Mouse (Mus musculus): ENCODE measurements at regions not wholly inside any gene's neighbourhood (a gene's known extent, or its start where the extent isn't known, plus 50 kb on each side); places are given as distances from the start of the nearest gene placed in this dataset.

- H3K27ac ChIP-seq: no peak overlapping the region
- DNase-seq (ENCODE audit: low spot score in 2 of 2): no peak
- H3K4me3 ChIP-seq: no peak overlapping the region
- TF ChIP-seq CTCF (conservative IDR thresholded peaks at IDR 0.05): no peak
Measured at GRCm38 (mm10) chr5:43138931-43139486, 94.0 kb upstream of the Cpeb2 start.

- H3K27ac ChIP-seq: no peak overlapping the region
- DNase-seq (ENCODE audit: low spot score in 2 of 2): no peak
Measured at GRCm38 (mm10) chr5:43139813-43140212, 93.2 kb upstream of the Cpeb2 start.

GRCm38 (mm10) chr5:43145939-43146338 lies 87.0 kb upstream of the Cpeb2 start:
- no peak for TF ChIP-seq CTCF (conservative IDR thresholded peaks at IDR 0.05)
- no peak for DNase-seq (ENCODE audit: low spot score in 2 of 2)
- Histone ChIP-seq H3K27ac (no peak overlapping the region), H3K4me3 (no peak overlapping the region)

More at GRCm38 (mm10) chr5:43139813-43140212, 93.2 kb upstream of the Cpeb2 start:
- H3K4me3 ChIP-seq: no peak overlapping the region
- no peak for TF ChIP-seq CTCF (conservative IDR thresholded peaks at IDR 0.05)

GRCm38 (mm10) chr5:43146928-43147327 lies 86.0 kb upstream of the Cpeb2 start:
- DNase-seq (ENCODE audit: low spot score in 2 of 2): no peak
- no peak for TF ChIP-seq CTCF (conservative IDR thresholded peaks at IDR 0.05)
- Histone ChIP-seq H3K4me3 (no peak overlapping the region), H3K27ac (no peak overlapping the region)

- no peak for TF ChIP-seq CTCF (conservative IDR thresholded peaks at IDR 0.05)
- H3K27ac ChIP-seq: no peak overlapping the region
- no peak overlapping the region for H3K4me3 ChIP-seq
- no peak for DNase-seq (ENCODE audit: low spot score in 2 of 2)
Measured at GRCm38 (mm10) chr5:43148486-43148885, 84.5 kb upstream of the Cpeb2 start.

- TF ChIP-seq CTCF (conservative IDR thresholded peaks at IDR 0.05): no peak
- Histone ChIP-seq H3K27ac (no peak overlapping the region), H3K4me3 (no peak overlapping the region)
- DNase-seq (ENCODE audit: low spot score in 2 of 2): no peak
Measured at GRCm38 (mm10) chr5:43149559-43149958, 83.4 kb upstream of the Cpeb2 start.

GRCm38 (mm10) chr5:43151099-43151774 lies 81.7 kb upstream of the Cpeb2 start:
- no peak for TF ChIP-seq CTCF (conservative IDR thresholded peaks at IDR 0.05)
- Histone ChIP-seq H3K27ac (no peak overlapping the region), H3K4me3 (no peak overlapping the region)
- DNase-seq (ENCODE audit: low spot score in 2 of 2): no peak

- no peak for DNase-seq (ENCODE audit: low spot score in 2 of 2)
- no peak overlapping the region for H3K27ac ChIP-seq
- no peak for TF ChIP-seq CTCF (conservative IDR thresholded peaks at IDR 0.05)
- H3K4me3 ChIP-seq: no peak overlapping the region
Measured at GRCm38 (mm10) chr5:43152119-43152611, 80.8 kb upstream of the Cpeb2 start.

- no peak for DNase-seq (ENCODE audit: low spot score in 2 of 2)
- H3K27ac ChIP-seq: no peak overlapping the region
- H3K4me3 ChIP-seq: no peak overlapping the region
- no peak for TF ChIP-seq CTCF (conservative IDR thresholded peaks at IDR 0.05)
Measured at GRCm38 (mm10) chr5:43152881-43153280, 80.1 kb upstream of the Cpeb2 start.

GRCm38 (mm10) chr5:43156771-43157170 lies 76.2 kb upstream of the Cpeb2 start:
- Histone ChIP-seq H3K27ac (no peak overlapping the region), H3K4me3 (no peak overlapping the region)
- no peak for TF ChIP-seq CTCF (conservative IDR thresholded peaks at IDR 0.05)
- no peak for DNase-seq (ENCODE audit: low spot score in 2 of 2)

- H3K27ac ChIP-seq: no peak overlapping the region
- no peak for TF ChIP-seq CTCF (conservative IDR thresholded peaks at IDR 0.05)
- DNase-seq (ENCODE audit: low spot score in 2 of 2): no peak
- no peak overlapping the region for H3K4me3 ChIP-seq
Measured at GRCm38 (mm10) chr5:43160140-43160539, 72.8 kb upstream of the Cpeb2 start.

GRCm38 (mm10) chr5:43181475-43181874 lies 51.5 kb upstream of the Cpeb2 start:
- no peak overlapping the region for H3K4me3 ChIP-seq
- no peak for TF ChIP-seq CTCF (conservative IDR thresholded peaks at IDR 0.05)
- no peak for DNase-seq (ENCODE audit: low spot score in 2 of 2)
- no peak overlapping the region for H3K27ac ChIP-seq
